Mouse (Mus musculus) liver, embryonic 14.5 days (tissue): ENCODE results near the gene Ephb6. TPM values are rescaled to one million over a fixed set of nuclear protein-coding genes. Genes with fewer than 3 reads are reported as not detected.

ENCODE experiments used
- ATAC-seq: fragments of 200-750 bp; cut with Nextera tagmentation; 2 replicates; pipeline ENCODE4 v1.8.0; 2017; ENCODE audit warnings: moderate number of reproducible peaks, mild to moderate bottlenecking, moderate library complexity; ENCODE audit not compliant: insufficient read depth
- DNase-seq, 3 experiments: peaks; one replicate each; pipeline ENCODE4 v3.0.0-alpha.2; 2012 to 2013; ENCODE audit warnings: low read depth in 3 of 3, low spot score in 3 of 3
- H3K27ac ChIP-seq: fragments of 300-500 bp; sonication (generic); 2 replicates; pipeline ENCODE4 v1.5.1; 2014; ENCODE audit warnings: moderate library complexity, mild to moderate bottlenecking, control low read depth, inconsistent platforms
- H3K27me3 ChIP-seq: fragments of 300-500 bp; sonication (generic); 2 replicates; pipeline ENCODE4 v1.6.1; 2014; ENCODE audit warnings: mild to moderate bottlenecking, low read length, moderate library complexity; ENCODE audit not compliant: control insufficient read depth, insufficient read depth
- H3K36me3 ChIP-seq: fragments of 300-500 bp; sonication (generic); replicated peaks from 2 replicates; pipeline ENCODE4 v1.6.1; 2014; ENCODE audit warnings: low read depth; ENCODE audit not compliant: control insufficient read depth, insufficient read depth
- H3K4me1 ChIP-seq, 2 experiments: fragments of 200-500 bp in 1 of 2; fragments of 300-500 bp in 1 of 2; sonication (generic) in 1 of 2; replicated peaks; 2 replicates each; pipeline ENCODE4 v1.6.1; 2012 to 2014; ENCODE audit warnings: antibody characterized with exemption in 1 of 2, inconsistent platforms in 1 of 2, low read length in 1 of 2; ENCODE audit not compliant: control insufficient read depth in 2 of 2, insufficient read depth in 2 of 2
- H3K4me2 ChIP-seq: fragments of 300-500 bp; sonication (generic); 2 replicates; pipeline ENCODE4 v1.6.1; 2014; ENCODE audit warnings: low read depth, mild to moderate bottlenecking, control low read depth, moderate library complexity
- H3K4me3 ChIP-seq, 2 experiments: fragments of 200-500 bp in 1 of 2; fragments of 300-500 bp in 1 of 2; sonication (generic) in 1 of 2; 2 replicates each; pipeline ENCODE4 v1.5.1; 2012 to 2014; ENCODE audit warnings: low read depth in 2 of 2, low read length in 2 of 2, mild to moderate bottlenecking in 2 of 2, control low read depth in 1 of 2, inconsistent platforms in 1 of 2, moderate library complexity in 1 of 2; ENCODE audit not compliant: insufficient read depth in 1 of 2
- H3K9ac ChIP-seq: fragments of 300-500 bp; sonication (generic); replicated peaks from 2 replicates; pipeline ENCODE4 v1.6.1; 2014; ENCODE audit warnings: mild to moderate bottlenecking, control low read depth, moderate library complexity
- H3K9me3 ChIP-seq: fragments of 300-500 bp; sonication (generic); 2 replicates; pipeline ENCODE4 v1.6.1; 2016; ENCODE audit warnings: low read length, mixed read lengths; ENCODE audit not compliant: control insufficient read depth
- CTCF ChIP-seq: IDR thresholded peaks from 2 replicates; pipeline ENCODE4 v1.5.1; 2016; ENCODE audit warnings: antibody characterized with exemption, low read depth, control low read depth
- EP300 ChIP-seq: IDR thresholded peaks from 2 replicates; pipeline ENCODE4 v1.6.1; 2016; ENCODE audit warnings: antibody characterized with exemption, low read depth
- WGBS: fragments of 180-500 bp; shearing (Covaris S2); extraction: QIAGEN DNeasy Blood & Tissue Kit; methylation state at CpG from one replicate; pipeline ENCODE4 v1.1.7; 2014; ENCODE audit not compliant: insufficient replicate concordance; 5-methylcytosine and 5-hydroxymethylcytosine counted together
- polyA plus RNA-seq, 2 experiments: library from polyadenylated mRNA; depleted of rRNA in 1 of 2; stranded (reverse) in 1 of 2; unstranded in 1 of 2; fragments of >200 nt; fragmentation: Nextera tagmentation in 1 of 2; extraction: Ambion mirVana in 1 of 2; gene quantifications; 2 replicates each; pipeline versions ENCODE4 v1.2.1 to v1.2.3; 2012 to 2014

Gene Ephb6
- polyA plus RNA-seq, 2 experiments = 0.36 to 0.58 TPM

GRCm38 (mm10) chr6:41604401-41605050, 756 bp upstream of the Ephb6 start:
- H3K9me3 ChIP-seq = no peaks in the 10 kb centered on the region
- no peak overlapping the region for H3K9ac ChIP-seq
- DNase-seq (peak in 1 of 3 experiments; percentile 16), ATAC-seq (peak; percentile 55)
- no peaks in the 10 kb centered on the region for H3K36me3 ChIP-seq
- WGBS = under 1% methylated on average over 23 of the region's 23 CpGs
- TF ChIP-seq EP300 (no peak), CTCF (peak; percentile 69)
- H3K4me2 ChIP-seq = peak overlapping the region; percentile 74
- no peaks in the 10 kb centered on the region for H3K4me1 ChIP-seq
- H3K27me3 ChIP-seq = no peaks in the 10 kb centered on the region; the same call in 1 of the 2 replicates
- H3K27ac ChIP-seq = no peak overlapping the region
- peak overlapping the region; percentile 60 to 64 for H3K4me3 ChIP-seq

- peak overlapping the region; percentile 23; the same call in 1 of the 2 replicates for H3K9ac ChIP-seq
- no peaks in the 10 kb centered on the region for H3K9me3 ChIP-seq
- peak overlapping the region; percentile 74 for H3K4me2 ChIP-seq
- ATAC-seq (0 out of 2 replicates have a peak, but pooled peaks have one; percentile 2), DNase-seq (no peak)
- H3K4me3 ChIP-seq = peak overlapping the region; percentile 60 to 64; a peak in 3 of 4 replicates
- H3K36me3 ChIP-seq = no peaks in the 10 kb centered on the region
- H3K4me1 ChIP-seq = no peaks in the 10 kb centered on the region
- 7% methylated on average over 7 of the region's 7 CpGs for WGBS
- no peaks in the 10 kb centered on the region; the same call in 1 of the 2 replicates for H3K27me3 ChIP-seq
- no peak overlapping the region for H3K27ac ChIP-seq
- TF ChIP-seq EP300 (no peak), CTCF (no peak)
These were observed 467 bp downstream of the Ephb6 start for GRCm38 (mm10) chr6:41605794-41606104.

- no peaks in the 10 kb centered on the region; the same call in 1 of the 2 replicates for H3K27me3 ChIP-seq
- H3K4me2 ChIP-seq = no peak overlapping the region
- no peak for DNase-seq
- TF ChIP-seq CTCF (no peak), EP300 (no peak)
- H3K4me3 ChIP-seq = no peak overlapping the region
- H3K9me3 ChIP-seq = no peaks in the 10 kb centered on the region
- H3K9ac ChIP-seq = no peak overlapping the region
- 12% methylated on average over 4 of the region's 4 CpGs for WGBS
- H3K36me3 ChIP-seq = no peaks in the 10 kb centered on the region
- no peaks in the 10 kb centered on the region for H3K4me1 ChIP-seq
- H3K27ac ChIP-seq = no peak overlapping the region
- ATAC-seq = no peak
These were observed 932 bp downstream of the Ephb6 start for GRCm38 (mm10) chr6:41606214-41606613.

- TF ChIP-seq EP300 = no peak
- no peak for TF ChIP-seq CTCF
These were observed 2.4 kb downstream of the Ephb6 start for GRCm38 (mm10) chr6:41607637-41608036.

GRCm38 (mm10) chr6:41620173-41620798, 15.0 kb downstream of the Ephb6 start:
- Histone ChIP-seq H3K4me3 (no peak overlapping the region), H3K4me1 (no peaks in the 10 kb centered on the region), H3K27me3 (no peaks in the 10 kb centered on the region), H3K9me3 (no peaks in the 10 kb centered on the region), H3K9ac (no peak overlapping the region), H3K36me3 (no peaks in the 10 kb centered on the region), H3K4me2 (no peak overlapping the region), H3K27ac (no peak overlapping the region)
- WGBS = 77% methylated on average over 9 of the region's 9 CpGs
- DNase-seq (no peak), ATAC-seq (no peak)
- no peak for TF ChIP-seq EP300
- no peak for TF ChIP-seq CTCF

More at GRCm38 (mm10) chr6:41607637-41608036, 2.4 kb downstream of the Ephb6 start:
- Histone ChIP-seq H3K4me1 (no peaks in the 10 kb centered on the region), H3K9ac (no peak overlapping the region), H3K27me3 (no peaks in the 10 kb centered on the region; the same call in 1 of the 2 replicates), H3K27ac (no peak overlapping the region), H3K36me3 (no peaks in the 10 kb centered on the region), H3K4me2 (no peak overlapping the region), H3K4me3 (no peak overlapping the region), H3K9me3 (no peaks in the 10 kb centered on the region)
- WGBS = 55% methylated on average over 5 of the region's 5 CpGs
- ATAC-seq (no peak), DNase-seq (no peak)
